Mouse (Mus musculus) hindbrain, embryonic 12.5 days (tissue): ENCODE data around the gene Ylpm1. TPM values are rescaled to one million over a fixed set of nuclear protein-coding genes. Genes with fewer than 3 reads are reported as not detected.

ENCODE experiments used
- ATAC-seq: fragments of 200-750 bp; cut with Nextera tagmentation; 2 replicates; pipeline ENCODE4 v1.8.0; 2017; ENCODE audit warnings: moderate TSS enrichment; ENCODE audit not compliant: low FRiP score
- H3K27ac ChIP-seq: fragments of 300-500 bp; sonication (generic); 2 replicates; pipeline ENCODE4 v1.5.1; 2016; ENCODE audit warnings: mild to moderate bottlenecking
- H3K27me3 ChIP-seq: fragments of 300-500 bp; sonication (generic); 2 replicates; pipeline ENCODE4 v1.6.1; 2016; ENCODE audit warnings: mild to moderate bottlenecking
- H3K36me3 ChIP-seq: fragments of 300-500 bp; sonication (generic); 2 replicates; pipeline ENCODE4 v1.6.1; 2016; ENCODE audit warnings: mild to moderate bottlenecking
- H3K4me1 ChIP-seq: fragments of 300-500 bp; sonication (generic); 2 replicates; pipeline ENCODE4 v1.6.1; 2016
- H3K4me2 ChIP-seq: fragments of 300-500 bp; sonication (generic); replicated peaks from 2 replicates; pipeline ENCODE4 v1.6.1; 2016; ENCODE audit warnings: mild to moderate bottlenecking
- H3K4me3 ChIP-seq: fragments of 300-500 bp; sonication (generic); 2 replicates; pipeline ENCODE4 v1.5.1; 2016; ENCODE audit warnings: mild to moderate bottlenecking
- H3K9ac ChIP-seq: fragments of 300-500 bp; sonication (generic); 2 replicates; pipeline ENCODE4 v1.6.1; 2016; ENCODE audit warnings: mild to moderate bottlenecking, moderate library complexity
- H3K9me3 ChIP-seq: fragments of 300-500 bp; sonication (generic); replicated peaks from 2 replicates; pipeline ENCODE4 v1.6.1; 2016; ENCODE audit warnings: mild to moderate bottlenecking
- WGBS: fragments of 180-500 bp; shearing (Covaris S2); methylation state at CpG from one replicate; pipeline ENCODE4 v1.1.7; 2016; 5-methylcytosine and 5-hydroxymethylcytosine counted together
- polyA plus RNA-seq: library from polyadenylated mRNA; unstranded; fragments of >200 nt; fragmentation: Nextera tagmentation; extraction: Ambion mirVana; gene quantifications from 2 replicates; pipeline ENCODE4 v1.2.1, GENCODE M21; 2016

The Ylpm1 gene
- polyA plus RNA-seq, 1 experiment from 2014 or later: 40.3 TPM

DNA sequence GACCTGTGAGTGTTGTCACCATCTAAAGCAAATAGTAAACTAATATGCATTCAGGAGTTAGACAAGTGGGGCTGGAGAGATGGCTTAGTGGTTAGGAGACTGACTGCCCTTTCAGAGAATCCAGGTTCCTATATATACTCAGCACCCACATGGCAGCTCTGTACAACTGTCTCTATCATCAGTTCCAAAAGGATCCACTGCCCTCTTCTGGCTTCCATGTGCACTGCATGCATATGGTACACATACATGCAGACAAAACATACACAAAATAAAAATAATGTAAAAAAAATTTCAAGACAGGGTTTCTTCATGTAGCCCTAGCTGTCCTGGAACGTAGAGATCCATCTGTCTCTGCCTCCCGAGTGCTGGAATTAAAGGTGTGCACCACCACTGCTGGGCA, 36.6 kb downstream of the Ylpm1 start:
- Histone ChIP-seq H3K4me1 (no peaks in the 10 kb centered on the region), H3K27me3 (no peaks in the 10 kb centered on the region), H3K27ac (no peak overlapping the region), H3K4me2 (no peak overlapping the region), H3K36me3 (peaks cover 37% of the 10 kb centered on the region), H3K9ac (no peak overlapping the region), H3K9me3 (0 out of 2 replicates have a peak, but pooled peaks cover 3% of the 10 kb centered on the region), H3K4me3 (no peak overlapping the region)
- ATAC-seq: no peak
- 97% methylated on average over 2 of the region's 2 CpGs for WGBS

DNA sequence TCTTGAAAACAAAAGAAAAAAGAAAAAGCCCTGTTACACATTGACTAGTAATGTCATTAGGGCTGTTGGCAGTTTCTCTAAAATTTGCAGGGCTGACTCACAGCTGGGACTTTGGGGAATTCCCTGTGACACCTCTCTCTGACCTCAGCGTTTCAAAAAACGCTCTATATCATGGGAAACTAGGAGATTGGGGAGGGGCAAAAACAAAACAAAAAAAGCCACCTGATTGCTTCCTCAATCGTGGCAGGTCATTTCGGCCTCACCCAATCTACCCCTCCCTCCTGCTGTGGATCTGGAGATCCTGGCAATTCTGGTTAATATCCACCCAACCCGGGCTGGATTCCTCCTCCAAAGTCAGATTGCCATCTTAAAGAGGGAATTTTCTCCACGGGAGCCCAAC, 55.1 kb downstream of the Ylpm1 start:
- H3K36me3 ChIP-seq: peaks cover 49% of the 10 kb centered on the region
- H3K4me2 ChIP-seq: no peak overlapping the region
- ATAC-seq: no peak
- no peak overlapping the region for H3K27ac ChIP-seq
- H3K4me3 ChIP-seq: no peak overlapping the region
- no peaks in the 10 kb centered on the region for H3K27me3 ChIP-seq
- H3K9me3 ChIP-seq: no peaks in the 10 kb centered on the region
- 47% methylated on average over 6 of the region's 6 CpGs for WGBS
- no peaks in the 10 kb centered on the region for H3K4me1 ChIP-seq
- no peak overlapping the region for H3K9ac ChIP-seq

DNA sequence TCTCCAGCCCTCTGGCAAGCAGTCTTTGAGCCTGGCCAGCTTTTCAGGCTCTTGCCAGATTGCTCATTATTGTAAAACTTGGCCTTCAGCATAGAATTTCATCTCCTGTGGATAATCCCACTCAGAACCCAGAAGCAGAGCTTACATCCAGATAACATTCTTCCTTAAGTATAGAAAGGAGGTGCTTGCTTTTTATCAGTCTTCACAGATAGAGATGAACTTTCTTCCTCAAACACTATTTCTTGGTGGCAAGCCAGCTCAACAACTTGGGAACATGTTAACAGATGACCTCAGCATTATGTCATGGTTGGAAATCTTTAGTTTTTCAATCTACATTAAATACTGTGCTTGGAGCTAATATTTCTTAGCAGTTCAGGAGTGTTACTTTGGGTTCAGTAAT, 74.9 kb downstream of the Ylpm1 start:
- Histone ChIP-seq H3K9ac (no peak overlapping the region), H3K27ac (no peak overlapping the region), H3K4me3 (no peak overlapping the region), H3K36me3 (peaks cover 48% of the 10 kb centered on the region), H3K9me3 (no peaks in the 10 kb centered on the region), H3K27me3 (no peaks in the 10 kb centered on the region), H3K4me2 (no peak overlapping the region), H3K4me1 (no peaks in the 10 kb centered on the region)
- no peak for ATAC-seq

DNA sequence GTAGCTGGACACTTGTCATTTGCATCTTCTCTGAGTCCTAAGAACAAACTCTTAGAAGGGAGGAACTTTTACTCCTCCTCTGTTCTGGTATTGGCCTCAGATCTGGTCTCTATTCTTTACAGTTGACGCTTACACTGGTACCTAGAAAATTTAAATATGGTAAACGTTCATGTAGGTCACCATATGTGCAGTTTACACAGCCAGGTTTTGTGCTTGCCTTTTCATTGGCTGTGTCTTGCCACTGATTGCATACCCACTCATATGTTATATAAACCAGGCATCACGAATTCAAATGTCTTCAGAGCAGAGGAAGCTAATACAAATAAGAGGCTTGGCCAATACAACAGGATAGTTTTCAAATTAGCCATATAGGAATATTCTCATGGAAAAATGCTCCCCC, 81.0 kb downstream of the Ylpm1 start:
- 90% methylated on average over 3 of the region's 3 CpGs for WGBS
- H3K4me3 ChIP-seq: no peak overlapping the region
- H3K36me3 ChIP-seq: peaks cover 15% of the 10 kb centered on the region
- no peaks in the 10 kb centered on the region for H3K27me3 ChIP-seq
- H3K27ac ChIP-seq: no peak overlapping the region
- H3K9me3 ChIP-seq: no peaks in the 10 kb centered on the region
- H3K9ac ChIP-seq: no peak overlapping the region
- H3K4me2 ChIP-seq: no peak overlapping the region
- no peak for ATAC-seq
- no peaks in the 10 kb centered on the region for H3K4me1 ChIP-seq

DNA sequence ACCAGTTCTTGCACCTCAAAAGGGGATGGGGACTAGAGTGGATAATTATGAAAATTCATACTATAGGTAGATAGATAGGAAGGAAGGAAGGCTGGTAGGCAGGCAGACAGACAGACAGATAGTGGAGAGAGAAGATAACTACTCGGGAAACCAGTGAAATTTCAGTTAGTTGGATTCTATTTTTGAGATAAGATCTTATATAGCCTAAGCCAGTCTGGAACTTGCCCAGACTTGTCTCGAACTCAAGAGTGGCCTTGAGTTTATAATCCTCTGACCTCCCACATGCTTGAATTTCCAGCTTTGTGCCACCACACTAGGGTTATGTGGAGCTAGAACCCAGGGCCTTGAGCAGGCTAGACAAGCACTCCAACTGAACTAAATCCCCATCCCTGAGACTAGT, 88.1 kb downstream of the Ylpm1 start:
- Histone ChIP-seq H3K4me2 (no peak overlapping the region), H3K36me3 (peaks cover 25% of the 10 kb centered on the region), H3K4me1 (no peaks in the 10 kb centered on the region), H3K9ac (no peak overlapping the region), H3K27me3 (no peaks in the 10 kb centered on the region), H3K4me3 (no peak overlapping the region), H3K27ac (no peak overlapping the region), H3K9me3 (no peaks in the 10 kb centered on the region)
- 87% methylated on average over 2 of the region's 2 CpGs for WGBS
- no peak for ATAC-seq

DNA sequence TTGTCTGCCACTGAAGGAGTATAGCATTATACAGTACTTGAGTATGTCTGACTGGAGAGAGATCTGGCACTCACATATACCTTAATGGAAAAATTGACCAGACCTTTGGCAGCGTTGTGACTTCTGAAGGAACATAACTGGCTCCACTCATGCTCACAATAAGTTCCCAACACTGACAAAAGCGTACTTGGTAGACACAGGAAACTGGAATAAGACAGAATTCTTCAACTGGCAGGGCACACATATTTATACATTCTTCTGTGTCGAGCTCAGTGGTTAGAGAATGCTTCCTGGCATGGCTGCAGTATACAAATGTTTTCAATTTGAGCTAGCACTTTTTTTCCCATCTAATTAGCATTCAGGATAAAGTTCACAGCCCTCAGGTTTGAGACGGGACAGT, 88.8 kb downstream of the Ylpm1 start:
- no peak overlapping the region for H3K4me2 ChIP-seq
- no peaks in the 10 kb centered on the region for H3K27me3 ChIP-seq
- H3K4me1 ChIP-seq: no peaks in the 10 kb centered on the region
- peaks cover 30% of the 10 kb centered on the region for H3K36me3 ChIP-seq
- no peak overlapping the region for H3K27ac ChIP-seq
- H3K4me3 ChIP-seq: no peak overlapping the region
- no peaks in the 10 kb centered on the region for H3K9me3 ChIP-seq
- 88% methylated on average over 4 of the region's 4 CpGs for WGBS
- H3K9ac ChIP-seq: no peak overlapping the region
- ATAC-seq: no peak

DNA sequence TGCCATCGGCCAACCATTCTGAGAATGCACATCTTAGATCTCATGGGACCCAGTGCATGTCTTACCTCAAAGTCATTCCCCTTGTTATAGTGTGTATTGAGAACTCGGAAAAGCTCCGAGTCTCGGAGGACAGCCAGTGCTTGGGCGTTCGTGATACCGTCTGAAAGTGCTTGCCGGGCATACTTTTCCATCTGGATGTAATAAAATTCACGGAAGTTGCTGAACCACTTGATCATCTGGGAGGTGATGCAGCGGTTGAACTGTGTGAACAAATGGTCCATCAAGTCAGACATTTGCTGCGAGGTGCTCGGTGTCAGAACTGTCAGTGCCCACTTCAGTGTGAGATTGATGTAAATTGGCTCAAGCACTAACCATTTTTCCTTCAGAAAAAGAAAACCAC, 91.7 kb downstream of the Ylpm1 start:
- Histone ChIP-seq H3K9me3 (no peaks in the 10 kb centered on the region), H3K4me1 (no peaks in the 10 kb centered on the region), H3K9ac (no peak overlapping the region), H3K36me3 (peaks cover 30% of the 10 kb centered on the region), H3K27me3 (no peaks in the 10 kb centered on the region), H3K4me2 (no peak overlapping the region), H3K4me3 (no peak overlapping the region), H3K27ac (no peak overlapping the region)
- 86% methylated on average over 12 of the region's 12 CpGs for WGBS
- ATAC-seq: no peak

DNA sequence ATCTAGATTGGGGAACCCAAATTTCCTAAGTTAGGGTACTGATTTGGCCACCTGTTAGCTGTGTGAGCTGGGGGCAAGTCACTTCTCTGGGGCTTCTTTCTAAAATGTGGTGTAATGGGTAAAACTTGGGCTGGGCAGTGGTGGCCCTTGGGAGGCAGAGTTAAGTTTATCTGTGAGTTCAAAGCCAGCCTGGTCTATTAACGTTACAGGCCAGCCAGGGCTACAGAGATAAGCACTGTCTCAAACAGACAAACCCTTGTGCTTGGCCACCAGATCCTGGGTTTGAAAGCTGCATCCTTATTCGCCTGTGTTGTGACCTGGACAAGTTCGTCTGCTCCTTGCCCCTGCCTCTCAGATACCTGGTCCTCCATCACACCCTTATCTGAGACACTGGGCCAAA, 95.1 kb downstream of the Ylpm1 start:
- no peak for ATAC-seq
- Histone ChIP-seq H3K9ac (no peak overlapping the region), H3K9me3 (no peaks in the 10 kb centered on the region), H3K4me3 (no peak overlapping the region), H3K27me3 (no peaks in the 10 kb centered on the region), H3K27ac (no peak overlapping the region), H3K36me3 (peaks cover 30% of the 10 kb centered on the region), H3K4me1 (peaks cover 15% of the 10 kb centered on the region), H3K4me2 (no peak overlapping the region)
- WGBS: 86% methylated on average over 3 of the region's 3 CpGs

DNA sequence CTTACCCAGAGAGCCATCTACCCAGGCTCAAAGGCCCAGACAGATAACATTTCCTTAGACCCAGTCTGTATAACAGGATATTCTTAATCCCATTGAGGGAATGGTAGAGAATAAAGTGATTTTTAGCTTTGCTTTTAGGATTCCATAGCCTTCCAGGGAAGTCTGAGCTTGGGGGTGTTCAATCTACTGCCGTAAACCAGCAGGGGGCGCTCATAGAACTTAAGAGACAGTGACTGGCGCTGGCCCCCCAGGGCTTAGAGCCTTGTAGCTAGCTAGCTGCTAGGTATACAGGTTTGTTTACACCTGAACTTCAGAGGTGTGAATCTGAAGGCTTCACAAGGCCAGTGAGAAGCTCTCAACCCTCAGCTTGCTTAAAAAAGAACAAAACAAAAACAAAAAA, 96.1 kb downstream of the Ylpm1 start:
- Histone ChIP-seq H3K27me3 (no peaks in the 10 kb centered on the region), H3K9me3 (no peaks in the 10 kb centered on the region), H3K36me3 (peaks cover 26% of the 10 kb centered on the region), H3K27ac (no peak overlapping the region), H3K9ac (no peak overlapping the region), H3K4me1 (peaks cover 15% of the 10 kb centered on the region), H3K4me2 (no peak overlapping the region), H3K4me3 (no peak overlapping the region)
- ATAC-seq: no peak
- 9% methylated on average over 3 of the region's 3 CpGs for WGBS

DNA sequence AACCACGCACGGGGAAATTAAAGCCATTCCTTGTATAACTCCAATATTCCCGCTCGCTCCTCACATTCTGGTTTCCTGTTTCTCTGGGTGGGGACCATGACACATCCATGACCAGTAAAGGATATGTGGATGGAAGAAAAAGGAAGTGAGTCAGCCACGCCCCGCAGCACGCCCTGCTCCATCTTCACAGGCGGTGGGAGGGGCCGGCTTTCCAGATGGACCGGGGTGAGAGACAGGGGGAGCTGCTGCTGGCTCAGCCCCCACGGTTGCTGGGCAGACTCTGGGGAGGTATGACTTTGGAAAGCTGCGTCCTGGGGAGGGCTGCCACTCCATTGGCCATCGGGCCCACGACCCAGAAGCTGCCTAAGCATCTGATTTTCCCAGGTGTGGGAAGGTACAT, 97.9 kb downstream of the Ylpm1 start:
- Histone ChIP-seq H3K9me3 (no peaks in the 10 kb centered on the region), H3K4me3 (no peak overlapping the region), H3K36me3 (peaks cover 8% of the 10 kb centered on the region), H3K27ac (no peak overlapping the region), H3K4me2 (no peak overlapping the region), H3K9ac (no peak overlapping the region), H3K4me1 (peaks cover 17% of the 10 kb centered on the region), H3K27me3 (no peaks in the 10 kb centered on the region)
- WGBS: 32% methylated on average over 14 of the region's 14 CpGs
- no peak for ATAC-seq

DNA sequence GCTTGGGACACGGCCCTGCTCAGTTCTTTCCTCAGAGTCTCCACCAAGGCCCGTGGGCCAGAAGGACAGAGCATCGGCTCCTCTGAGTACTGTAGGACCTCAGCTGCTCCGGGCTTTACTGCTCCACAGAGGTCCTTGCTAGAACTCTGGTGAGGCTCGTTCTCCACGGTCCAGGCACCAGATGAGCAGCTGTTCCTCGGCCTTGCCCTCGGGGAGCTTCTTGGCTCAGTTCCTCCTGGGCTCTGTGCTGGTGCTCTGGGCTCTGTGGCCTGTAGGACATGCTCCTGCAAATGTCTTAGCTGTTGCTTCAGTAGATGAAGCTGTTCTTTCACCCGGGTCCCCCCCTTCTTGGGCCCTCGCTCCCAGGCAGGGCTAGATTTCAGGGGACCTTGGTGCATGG, 98.6 kb downstream of the Ylpm1 start:
- ATAC-seq: 0 out of 2 replicates have a peak, but pooled peaks have one; percentile 22
- no peak overlapping the region for H3K27ac ChIP-seq
- 77% methylated on average over 10 of the region's 10 CpGs for WGBS

DNA sequence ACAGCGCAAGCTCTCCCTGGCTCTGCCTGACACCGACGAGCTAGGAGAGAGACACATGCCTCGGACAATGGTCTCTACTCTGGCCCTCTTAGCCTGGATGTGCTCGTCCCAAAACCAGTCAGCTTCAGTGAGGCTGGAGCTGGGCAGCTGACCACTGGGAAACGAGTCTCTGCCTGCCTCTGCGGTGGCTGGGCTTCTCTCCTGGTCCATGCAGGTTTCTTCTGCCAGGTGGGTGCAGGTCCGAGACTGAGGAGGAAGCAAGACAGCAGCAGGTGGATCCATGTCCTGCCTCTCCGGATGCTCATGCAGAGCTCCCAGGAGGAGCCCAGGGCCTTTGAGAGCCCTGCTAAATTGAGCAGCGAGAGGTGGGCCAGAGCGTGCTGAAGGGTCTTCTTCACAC, 99.0 kb downstream of the Ylpm1 start:
- no peak overlapping the region for H3K27ac ChIP-seq
- no peak for ATAC-seq

More for the DNA sequence above, 98.6 kb downstream of the Ylpm1 start:
- Histone ChIP-seq H3K4me3 (no peak overlapping the region), H3K27me3 (no peaks in the 10 kb centered on the region), H3K4me1 (peaks cover 17% of the 10 kb centered on the region), H3K9me3 (no peaks in the 10 kb centered on the region), H3K4me2 (no peak overlapping the region), H3K9ac (no peak overlapping the region), H3K36me3 (peaks cover under 1% of the 10 kb centered on the region; the same call in 1 of the 2 replicates)

DNA sequence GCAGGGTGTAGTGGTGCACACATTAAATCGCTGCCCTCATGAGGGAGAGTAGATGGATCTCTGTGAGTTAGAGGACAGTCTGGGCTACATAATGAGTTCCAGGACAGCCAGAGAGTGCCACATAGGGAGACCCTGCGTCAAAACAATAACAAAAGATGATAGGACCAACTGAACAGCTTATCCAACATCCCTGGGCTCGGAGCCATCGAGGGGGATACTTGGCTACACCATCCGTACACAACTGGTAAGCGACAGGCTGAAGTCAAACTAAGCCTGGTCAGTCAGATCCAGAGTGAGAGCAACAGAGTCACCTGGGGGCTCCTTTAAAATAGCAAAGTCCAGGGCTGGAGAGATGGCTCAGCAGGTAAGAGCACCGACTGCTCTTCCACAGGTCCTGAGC, 99.7 kb downstream of the Ylpm1 start:
- ATAC-seq: no peak
- no peak overlapping the region for H3K4me2 ChIP-seq
- WGBS: 87% methylated on average over 7 of the region's 7 CpGs

More for the DNA sequence above, 99.0 kb downstream of the Ylpm1 start:
- H3K36me3 ChIP-seq: no peaks in the 10 kb centered on the region
- H3K4me3 ChIP-seq: no peak overlapping the region
- 89% methylated on average over 11 of the region's 11 CpGs for WGBS
- H3K9me3 ChIP-seq: no peaks in the 10 kb centered on the region
- H3K9ac ChIP-seq: no peak overlapping the region
- peaks cover 17% of the 10 kb centered on the region for H3K4me1 ChIP-seq
- H3K27me3 ChIP-seq: no peaks in the 10 kb centered on the region
- H3K4me2 ChIP-seq: no peak overlapping the region

More for the DNA sequence above, 99.7 kb downstream of the Ylpm1 start:
- Histone ChIP-seq H3K27ac (no peak overlapping the region), H3K27me3 (no peaks in the 10 kb centered on the region), H3K9me3 (no peaks in the 10 kb centered on the region), H3K9ac (no peak overlapping the region), H3K4me1 (peaks cover 17% of the 10 kb centered on the region), H3K4me3 (no peak overlapping the region), H3K36me3 (no peaks in the 10 kb centered on the region)
